Mouse (Mus musculus) embryonic fibroblast, embryonic 13.5 days (primary cell): ENCODE data around the gene Pip5k1a. TPM values are rescaled to one million over a fixed set of nuclear protein-coding genes. Genes with fewer than 3 reads are reported as not detected.

ENCODE experiments used
- H3K27ac ChIP-seq: 2 replicates; pipeline ENCODE4 v1.5.1; 2012; ENCODE audit warnings: low read length, control low read depth, inconsistent platforms; ENCODE audit not compliant: insufficient read depth
- H3K4me1 ChIP-seq: 2 replicates; pipeline ENCODE4 v1.6.1; 2011; ENCODE audit warnings: low read length; ENCODE audit not compliant: control insufficient read depth, insufficient read depth
- H3K4me3 ChIP-seq: 2 replicates; pipeline ENCODE4 v1.5.1; 2011; ENCODE audit warnings: mild to moderate bottlenecking, control low read depth, low read length; ENCODE audit not compliant: insufficient read depth
- CTCF ChIP-seq: IDR thresholded peaks from 2 replicates; pipeline ENCODE4 v1.5.1; 2011; ENCODE audit warnings: mild to moderate bottlenecking, control low read depth, low read length, moderate library complexity, borderline replicate concordance; ENCODE audit not compliant: insufficient read depth
- POLR2A ChIP-seq: IDR thresholded peaks from 2 replicates; pipeline ENCODE4 v1.6.1; 2011; ENCODE audit warnings: low read depth, mild to moderate bottlenecking, control low read depth, low read length, moderate library complexity
- polyA plus RNA-seq: library from polyadenylated mRNA; stranded (reverse); fragments of >200 nt; gene quantifications from 2 replicates; pipeline ENCODE4 v1.2.4, GENCODE M21; 2011; ENCODE audit warnings: low read depth; ENCODE audit not compliant: missing spikeins, insufficient read length

Pip5k1a gene
- polyA plus RNA-seq, 1 experiment = 73.5 TPM

DNA sequence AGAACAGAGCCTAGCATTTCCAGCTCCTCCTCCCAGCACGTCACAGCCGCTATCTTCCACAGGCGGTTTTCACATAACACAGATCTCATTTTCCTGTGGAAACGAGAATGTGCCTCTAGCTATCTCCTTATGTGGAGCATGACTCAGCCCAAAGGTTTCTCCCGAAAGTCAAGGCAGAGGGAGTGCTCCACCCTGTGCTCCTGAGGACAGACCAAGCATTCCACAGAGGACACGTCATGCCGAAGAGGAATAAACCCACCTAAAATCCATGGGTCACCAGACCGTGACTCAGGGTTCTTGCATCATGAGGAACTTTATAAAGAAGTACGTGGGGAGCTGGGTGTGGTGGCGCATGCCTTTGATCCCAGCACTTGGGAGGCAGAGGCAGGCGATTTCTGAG is 40.2 kb downstream of the Pip5k1a start:
- TF ChIP-seq CTCF (no peak), POLR2A (no peak)
- Histone ChIP-seq H3K27ac (peak overlapping the region; percentile 53; the same call in 1 of the 2 replicates), H3K4me1 (no peaks in the 10 kb centered on the region), H3K4me3 (no peak overlapping the region)

DNA sequence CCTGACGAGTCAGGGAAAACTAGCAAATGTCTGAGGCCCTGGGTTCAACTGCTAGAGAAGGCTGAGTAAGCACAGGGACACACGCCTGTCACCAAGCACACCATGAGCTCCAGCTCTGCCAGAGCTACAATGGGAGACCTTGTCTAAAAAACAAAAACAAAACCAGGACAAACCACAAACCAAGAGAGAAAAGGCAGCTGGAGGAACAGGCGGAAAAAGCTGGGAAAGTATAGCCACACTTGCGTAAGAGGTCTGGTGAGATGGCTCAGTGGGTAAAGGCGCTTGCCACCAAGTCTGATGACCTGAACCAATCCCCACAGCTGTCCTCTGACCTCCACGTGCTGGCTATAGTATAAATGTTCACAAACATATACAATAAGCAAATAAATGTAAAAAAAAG is 40.6 kb downstream of the Pip5k1a start:
- peak overlapping the region; percentile 78 for H3K27ac ChIP-seq
- H3K4me3 ChIP-seq = no peak overlapping the region
- H3K4me1 ChIP-seq = no peaks in the 10 kb centered on the region
- TF ChIP-seq CTCF = no peak
- TF ChIP-seq POLR2A = no peak

DNA sequence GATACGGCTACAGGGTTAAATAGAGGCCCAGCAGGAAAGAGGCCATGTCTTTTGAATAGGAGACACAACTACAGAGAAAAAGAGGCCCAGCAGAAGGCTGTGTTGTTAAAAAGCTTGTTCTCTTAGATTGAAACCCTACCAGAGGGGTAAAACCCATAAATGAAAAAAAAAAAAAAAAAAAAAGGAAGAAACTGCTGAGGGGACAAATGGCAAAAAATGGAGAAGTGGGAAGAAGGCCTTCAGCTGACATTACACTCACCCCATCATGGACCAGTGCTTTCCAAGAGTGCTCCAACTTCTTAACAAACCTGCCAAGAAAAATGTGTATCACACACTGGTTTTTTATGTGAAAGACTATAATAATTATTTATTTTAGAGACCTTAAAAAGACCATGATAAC is 41.2 kb downstream of the Pip5k1a start:
- TF ChIP-seq CTCF = no peak
- Histone ChIP-seq H3K27ac (peak overlapping the region; percentile 78; the same call in 1 of the 2 replicates), H3K4me1 (no peaks in the 10 kb centered on the region), H3K4me3 (no peak overlapping the region)

DNA sequence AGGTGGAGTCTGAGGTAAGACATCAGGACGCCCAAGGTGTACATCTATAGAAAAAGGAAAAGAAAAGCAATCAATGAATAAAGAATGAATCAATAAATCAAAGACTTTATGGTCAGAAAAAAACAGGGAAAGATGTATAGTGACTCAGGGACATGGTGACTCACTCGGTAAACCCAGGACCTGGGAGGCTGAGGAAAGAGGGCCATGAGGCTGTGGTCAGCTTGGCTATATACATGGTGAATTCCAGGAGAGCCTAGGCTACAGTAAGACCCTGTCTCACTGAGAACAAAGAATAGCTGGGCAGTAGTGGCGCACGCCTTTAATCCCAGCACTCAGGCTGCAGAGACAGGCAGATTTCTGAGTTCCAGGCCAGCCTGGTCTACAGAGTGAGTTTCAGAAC is 43.0 kb downstream of the Pip5k1a start:
- Histone ChIP-seq H3K4me1 (no peaks in the 10 kb centered on the region), H3K4me3 (no peak overlapping the region), H3K27ac (peak overlapping the region; percentile 69; the same call in 1 of the 2 replicates)
- TF ChIP-seq CTCF (no peak), POLR2A (no peak)

DNA sequence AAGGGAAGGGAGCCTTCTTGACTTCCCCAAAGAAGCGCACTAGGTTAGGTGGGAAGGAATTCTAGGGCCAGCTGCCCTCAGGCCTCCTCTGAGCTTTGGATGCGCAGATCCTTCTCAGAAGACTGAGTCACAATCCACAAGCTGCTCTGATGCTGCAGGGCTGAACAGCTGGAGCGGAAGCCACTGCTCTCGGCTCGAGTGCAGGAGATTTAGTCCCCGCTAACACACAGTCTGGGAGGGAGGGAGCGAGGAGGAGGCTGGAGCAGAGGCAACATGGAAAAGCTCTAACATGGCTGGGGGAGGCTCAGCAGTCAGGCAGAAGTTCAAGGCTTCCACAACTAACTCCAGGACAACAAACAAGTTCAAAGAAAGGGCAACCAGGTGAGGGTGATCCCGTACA is 48.7 kb downstream of the Pip5k1a start:
- TF ChIP-seq POLR2A (no peak), CTCF (no peak)
- Histone ChIP-seq H3K27ac (peak overlapping the region; percentile 16; the same call in 1 of the 2 replicates), H3K4me1 (peaks cover 12% of the 10 kb centered on the region), H3K4me3 (no peak overlapping the region)

DNA sequence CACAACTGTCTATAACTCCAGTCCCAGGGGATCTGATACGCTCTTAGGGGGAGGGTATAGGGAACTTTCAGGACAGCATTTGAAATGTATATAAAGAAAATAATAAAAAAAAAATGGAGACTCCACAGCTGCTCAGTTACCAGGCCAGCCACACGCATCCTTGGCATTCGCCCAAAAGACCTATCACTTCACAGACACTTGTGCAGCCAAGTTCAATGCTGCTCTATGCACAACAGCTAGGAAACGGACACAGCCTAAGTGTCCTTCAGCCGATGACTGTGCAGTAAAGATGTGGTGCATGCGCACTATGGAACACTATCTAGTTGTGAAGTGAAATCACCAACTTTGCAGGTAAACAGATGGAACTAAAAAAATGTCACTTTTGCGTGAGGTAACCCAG is 50.5 kb downstream of the Pip5k1a start:
- TF ChIP-seq POLR2A = no peak
- Histone ChIP-seq H3K4me1 (peaks cover 12% of the 10 kb centered on the region), H3K27ac (no peak overlapping the region)

DNA sequence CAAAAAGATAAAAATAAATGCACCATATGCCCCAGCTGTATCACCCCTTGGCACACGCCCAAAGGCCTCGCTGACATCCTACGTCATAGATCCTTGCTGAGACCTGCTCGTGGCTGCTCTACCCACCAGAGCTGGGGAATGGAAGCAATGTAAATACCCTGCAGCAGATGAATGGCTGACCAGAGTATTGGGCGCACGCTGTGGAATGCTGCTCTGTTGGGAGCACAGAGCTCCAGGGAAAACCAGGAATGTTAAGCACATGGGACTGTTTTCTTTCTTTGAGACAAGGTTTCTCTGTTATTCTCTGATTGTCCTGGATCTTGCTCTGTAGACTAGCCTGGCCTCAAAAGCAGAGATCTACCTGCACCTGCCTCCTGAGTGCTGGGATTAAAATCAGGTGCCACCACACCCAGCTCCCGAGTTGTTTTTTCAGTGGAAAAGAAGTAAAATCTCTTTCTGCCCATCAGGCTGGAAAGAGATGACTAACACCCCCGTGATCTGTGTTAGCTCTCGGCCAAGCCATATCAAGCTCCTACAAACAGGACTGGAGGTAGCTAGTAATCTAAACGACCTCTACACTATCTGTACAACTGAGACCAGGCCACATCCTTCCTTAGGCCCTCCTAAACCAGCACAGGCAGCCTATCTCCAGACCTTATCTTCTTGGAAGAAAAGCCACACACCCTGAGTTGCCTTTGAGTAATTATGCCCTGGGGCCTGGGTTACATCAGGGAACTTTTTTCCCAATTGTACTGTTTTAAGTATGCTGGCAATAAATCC is 52.1 kb downstream of the Pip5k1a start:
- TF ChIP-seq CTCF (no peak), POLR2A (no peak)
- peak overlapping the region; percentile 50 for H3K27ac ChIP-seq
- peaks cover 12% of the 10 kb centered on the region for H3K4me1 ChIP-seq
- H3K4me3 ChIP-seq = no peak overlapping the region

More for the DNA sequence above, 50.5 kb downstream of the Pip5k1a start:
- H3K4me3 ChIP-seq = no peak overlapping the region

DNA sequence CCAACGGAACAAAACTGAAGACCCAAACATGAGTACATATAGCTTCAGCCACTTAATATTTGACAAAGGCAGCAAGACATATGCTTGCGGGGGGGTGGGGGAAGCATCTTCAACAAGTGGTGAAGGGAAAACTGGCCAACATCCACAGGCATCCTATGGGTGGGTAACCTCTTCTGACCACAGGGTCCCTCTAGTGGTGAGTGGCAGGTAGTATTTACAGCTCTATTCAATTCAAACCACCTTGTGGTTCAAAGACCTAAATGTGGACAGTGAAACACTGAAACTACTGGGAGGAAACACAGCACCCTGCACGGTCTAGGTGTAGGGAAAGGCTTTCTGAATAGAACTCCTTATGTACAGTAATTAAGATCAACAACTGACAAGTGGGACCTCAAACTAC is 53.0 kb downstream of the Pip5k1a start:
- TF ChIP-seq POLR2A (no peak), CTCF (no peak)
- no peak overlapping the region for H3K4me3 ChIP-seq
- no peak overlapping the region for H3K27ac ChIP-seq
- H3K4me1 ChIP-seq = peaks cover 12% of the 10 kb centered on the region

DNA sequence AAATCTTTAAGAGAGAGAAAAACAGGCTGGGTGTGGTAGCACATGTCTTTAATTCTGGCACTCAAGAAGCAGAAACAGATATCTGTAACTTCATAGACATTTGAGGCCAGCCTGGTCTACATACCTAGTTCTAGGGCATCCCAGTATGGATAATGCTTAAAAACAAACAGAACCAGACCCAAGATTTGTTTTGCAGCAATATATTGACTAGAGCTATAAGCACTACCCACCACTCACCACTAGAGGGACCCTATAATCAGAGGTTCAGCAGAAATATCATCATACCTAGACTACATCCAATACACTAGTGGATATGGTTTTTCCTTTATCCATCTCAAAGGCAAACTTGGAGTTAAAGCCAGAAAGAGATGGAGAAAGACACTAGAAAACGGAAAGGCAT is 53.8 kb downstream of the Pip5k1a start:
- TF ChIP-seq POLR2A (no peak), CTCF (no peak)
- Histone ChIP-seq H3K4me3 (no peak overlapping the region), H3K27ac (no peak overlapping the region), H3K4me1 (peaks cover 12% of the 10 kb centered on the region)

DNA sequence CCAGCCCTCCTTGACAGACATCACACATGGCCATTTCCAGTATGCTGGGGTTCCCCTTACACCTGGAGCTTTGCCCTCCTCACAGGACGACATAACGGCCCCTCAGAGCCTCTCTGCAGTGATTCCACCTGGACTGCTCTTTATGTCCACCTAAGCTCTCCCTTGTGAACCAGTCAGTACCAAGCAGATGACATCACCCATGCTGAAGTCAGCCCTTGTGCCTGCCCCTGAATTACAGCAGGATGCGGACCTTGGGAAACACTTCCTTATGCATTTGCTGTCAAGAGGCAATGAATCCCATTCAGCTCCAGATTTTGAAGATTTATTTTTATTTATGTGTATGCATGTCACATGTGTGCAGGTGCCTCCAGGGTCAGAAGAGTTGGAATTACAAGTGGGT is 58.8 kb downstream of the Pip5k1a start:
- no peak overlapping the region for H3K4me3 ChIP-seq
- peaks cover under 1% of the 10 kb centered on the region for H3K4me1 ChIP-seq
- no peak overlapping the region for H3K27ac ChIP-seq
- TF ChIP-seq CTCF (no peak), POLR2A (no peak)

DNA sequence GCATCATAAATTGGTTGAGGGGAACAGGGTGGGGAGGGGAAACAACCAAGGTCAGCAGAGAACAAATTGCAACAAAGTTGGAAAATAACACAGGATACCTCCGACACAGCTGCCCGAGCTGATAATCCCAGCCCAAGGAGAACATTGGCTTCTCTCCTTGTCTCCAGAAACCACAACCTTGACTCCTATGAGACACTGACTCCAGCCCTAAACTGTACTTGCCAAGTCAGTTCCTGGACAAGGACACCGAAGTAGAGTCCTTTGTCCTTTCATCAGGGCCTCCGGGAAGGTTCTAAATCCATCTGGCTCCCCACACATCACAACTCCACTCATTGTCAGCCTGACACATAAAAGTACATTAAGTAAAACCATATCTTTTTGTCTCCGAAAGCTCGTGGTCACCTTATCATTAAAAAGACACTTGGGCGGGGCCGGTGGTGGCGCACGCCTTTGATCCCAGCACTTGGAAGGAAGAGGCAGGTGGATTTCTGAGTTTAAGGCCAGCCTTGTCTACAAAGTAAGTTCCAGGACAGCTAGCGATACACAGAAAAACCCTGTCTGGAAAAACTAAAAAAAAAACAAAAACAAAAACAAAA is 60.2 kb downstream of the Pip5k1a start:
- no peak overlapping the region for H3K4me3 ChIP-seq
- H3K4me1 ChIP-seq = peaks cover 2% of the 10 kb centered on the region
- H3K27ac ChIP-seq = no peak overlapping the region
- TF ChIP-seq POLR2A = no peak
- TF ChIP-seq CTCF = no peak
